Mouse (Mus musculus): ENCODE data around the gene Inafm2. TPM values are rescaled to one million over a fixed set of nuclear protein-coding genes. Genes with fewer than 3 reads are reported as not detected.

The Inafm2 gene
- polyA plus RNA-seq, 1 experiment from 2014 or later = 15.8 TPM

Other genes with a start within 250 kb of the Inafm2 start
- gene Bmf, start 196.1 kb upstream of the Inafm2 start, polyA plus RNA-seq (2016; fragmentation: Nextera tagmentation; extraction: Ambion mirVana) = 5.6 and 6.0 TPM in 2 replicates
- 162 and 169 TPM in 2 replicates for gene Bub1b, start 147.5 kb upstream of the Inafm2 start, polyA plus RNA-seq (2016; fragmentation: Nextera tagmentation; extraction: Ambion mirVana)
- gene Pak6, start 82.5 kb upstream of the Inafm2 start, polyA plus RNA-seq (2016; fragmentation: Nextera tagmentation; extraction: Ambion mirVana) = 0.45 and 0.72 TPM in 2 replicates
- gene Ankrd63, start 41.8 kb upstream of the Inafm2 start, polyA plus RNA-seq (2016; fragmentation: Nextera tagmentation; extraction: Ambion mirVana) = not detected in 2 replicates
- gene Plcb2, start 17.3 kb upstream of the Inafm2 start, polyA plus RNA-seq (2016; fragmentation: Nextera tagmentation; extraction: Ambion mirVana) = 0.41 and 0.44 TPM in 2 replicates
- gene Ccdc9b, start 16.9 kb downstream of the Inafm2 start, polyA plus RNA-seq (2016; fragmentation: Nextera tagmentation; extraction: Ambion mirVana) = 0.29 and 0.41 TPM in 2 replicates
- not detected in 2 replicates for gene Phgr1, start 27.0 kb downstream of the Inafm2 start, polyA plus RNA-seq (2016; fragmentation: Nextera tagmentation; extraction: Ambion mirVana)
- 1.2 and 1.4 TPM in 2 replicates for gene Disp2, start 34.0 kb downstream of the Inafm2 start, polyA plus RNA-seq (2016; fragmentation: Nextera tagmentation; extraction: Ambion mirVana)
- gene Knstrn, start 68.2 kb downstream of the Inafm2 start, polyA plus RNA-seq (2016; fragmentation: Nextera tagmentation; extraction: Ambion mirVana) = 149 and 150 TPM in 2 replicates
- 74.0 and 81.3 TPM in 2 replicates for gene Ivd, start 116.2 kb downstream of the Inafm2 start, polyA plus RNA-seq (2016; fragmentation: Nextera tagmentation; extraction: Ambion mirVana)
- 3.2 and 3.3 TPM in 2 replicates for gene Bahd1, start 154.6 kb downstream of the Inafm2 start, polyA plus RNA-seq (2016; fragmentation: Nextera tagmentation; extraction: Ambion mirVana)
- gene Chst14, start 180.7 kb downstream of the Inafm2 start, polyA plus RNA-seq (2016; fragmentation: Nextera tagmentation; extraction: Ambion mirVana) = 20.8 and 22.2 TPM in 2 replicates